27 mouse cellular contexts compared by ENCODE assay signal in genomic region chr9:108388601-108389000, GRCm38 (mm10). TPM values are rescaled to one million over a fixed set of nuclear protein-coding genes. Genes with fewer than 3 reads are reported as not detected.
"Had no signal": no experiment of that assay in that cellular context is flagged by ENCODE, and none has a peak within 500 bp of the region (broad histone marks: within the 10 kb centered on the region; RNA-seq: fewer than 3 reads in every experiment).

No protein-coding gene starts in this region.

- H3K27ac ChIP-seq: limb, embryonic 12.5 days; limb, embryonic 15.5 days; liver, embryonic 14.5 days; macrophage; midbrain, embryonic 12.5 days; midbrain, embryonic 15.5 days had no signal

- DNase-seq: left cerebral cortex, postnatal 4 days; liver, postnatal 0 days; lung, embryonic 14.5 days; thymus, adult 18-20 months; thymus, postnatal 36 days had no signal

- H3K9me3 ChIP-seq: limb, embryonic 12.5 days; limb, embryonic 15.5 days; midbrain, embryonic 12.5 days; midbrain, embryonic 15.5 days had no signal

- ATAC-seq: intestine, postnatal 0 days; liver, postnatal 0 days; lung, postnatal 0 days; midbrain, embryonic 15.5 days had no signal

- H3K4me2 ChIP-seq: limb, embryonic 12.5 days; limb, embryonic 15.5 days; liver, embryonic 11.5 days; lung, embryonic 14.5 days; midbrain, embryonic 12.5 days; midbrain, embryonic 15.5 days had no signal

- H3K27me3 ChIP-seq: limb, embryonic 12.5 days; limb, embryonic 15.5 days; midbrain, embryonic 12.5 days; midbrain, embryonic 15.5 days had no signal

- H3K9ac ChIP-seq: limb, embryonic 12.5 days; limb, embryonic 15.5 days; liver, embryonic 14.5 days; liver, postnatal 0 days; lung, embryonic 14.5 days; midbrain, embryonic 12.5 days; midbrain, embryonic 15.5 days had no signal

- H3K4me1 ChIP-seq: limb, embryonic 12.5 days; limb, embryonic 15.5 days; midbrain, embryonic 12.5 days; midbrain, embryonic 15.5 days had no signal

- H3K4me3 ChIP-seq: limb, embryonic 12.5 days; limb, embryonic 15.5 days; midbrain, embryonic 12.5 days; midbrain, embryonic 15.5 days had no signal

RNA-seq across cellular contexts. Expression of gene 1700102P08Rik, which starts 4.0 kb away (rescaled TPM):
- polyA plus RNA-seq: macrophage; small intestine, adult 2 months had no signal

RNA-seq across cellular contexts. Expression of gene Ccdc36, which starts 39.7 kb away (rescaled TPM):
- polyA plus RNA-seq: large intestine, adult 2 months; macrophage; small intestine, adult 2 months; spleen, adult 2 months had no signal

RNA-seq across cellular contexts. Expression of gene BC048562, which starts 47.7 kb away (rescaled TPM):
- total RNA-seq: layer of hippocampus, adult 8-10 months; layer of hippocampus, postnatal 14 days; left cerebral cortex, adult 8-10 months; left cerebral cortex, postnatal 14 days; left cerebral cortex, postnatal 4 days; megakaryocyte, adult 5-6 weeks had no signal
- polyA plus RNA-seq: intestine, embryonic 14.5 days; intestine, postnatal 0 days; large intestine, adult 2 months; limb, embryonic 12.5 days; limb, embryonic 15.5 days; liver, embryonic 11.5 days; liver, embryonic 14.5 days; liver, postnatal 0 days; lung, embryonic 14.5 days; lung, postnatal 0 days; macrophage; midbrain, embryonic 12.5 days; midbrain, embryonic 15.5 days; neural tube, embryonic 11.5 days; neural tube, embryonic 14.5 days; small intestine, adult 2 months; spleen, adult 2 months; stomach, embryonic 16.5 days; urinary bladder, adult 2 months had no signal
